In genomic region chr15:96639630-96640029, GRCm38 (mm10) we compare ENCODE assay signal across 11 mouse cellular contexts. TPM values are rescaled to one million over a fixed set of nuclear protein-coding genes. Genes with fewer than 3 reads are reported as not detected.
DNase-seq lines count a peak whose midpoint lies in the region; ATAC-seq and TF ChIP-seq lines count a peak whose summit lies in the region.
"Had no signal": no experiment of that assay in that cellular context is flagged by ENCODE, and none has a peak within 500 bp of the region (broad histone marks: within the 10 kb centered on the region; RNA-seq: fewer than 3 reads in every experiment).

No protein-coding gene starts in this region.

- H3K9ac ChIP-seq in heart, embryonic 12.5 days: peak overlapping the region; percentile 90; the same call in 1 of the 2 replicates
- H3K9ac ChIP-seq in ES-Bruce4 (ENCODE audit: low read depth, poor library complexity, severe bottlenecking): peak overlapping the region; percentile 91
- H3K9ac ChIP-seq in forebrain, postnatal 0 days: peak overlapping the region; percentile 99; the same call in 1 of the 2 replicates
- H3K9ac ChIP-seq in liver, postnatal 0 days (replicated peaks): no peak overlapping the region

- TF ChIP-seq POLR2A in ES-Bruce4 (IDR thresholded peaks at IDR 0.05; ENCODE audit: insufficient read depth, low read length): no peak

- no peak for TF ChIP-seq EP300 in ES-Bruce4 (IDR thresholded peaks at IDR 0.05; ENCODE audit: insufficient read depth, low read depth, low read length)
- TF ChIP-seq EP300 in liver, postnatal 0 days (IDR thresholded peaks at IDR 0.05; ENCODE audit: low read depth): no peak

- H3K9me3 ChIP-seq in heart, embryonic 12.5 days (replicated peaks): no peaks in the 10 kb centered on the region
- H3K9me3 ChIP-seq in ES-Bruce4 (replicated peaks; ENCODE audit: control insufficient read depth, insufficient read depth, low read length, poor library complexity, severe bottlenecking): no peaks in the 10 kb centered on the region
- no peaks in the 10 kb centered on the region for H3K9me3 ChIP-seq in forebrain, postnatal 0 days (ENCODE audit: low read length)
- no peaks in the 10 kb centered on the region for H3K9me3 ChIP-seq in liver, postnatal 0 days (ENCODE audit: low read length)

- intact Hi-C loops in heart, postnatal 10 days (cut with DNase I): loop anchor here (5.0 kb wide), 2 partner anchors 37 to 72 kb away; no protein-coding TSS in a partner anchor

- H3K27ac ChIP-seq in heart, embryonic 12.5 days (ENCODE audit: poor library complexity, severe bottlenecking): no peak overlapping the region
- no peak overlapping the region for H3K27ac ChIP-seq in ES-Bruce4 (ENCODE audit: insufficient read depth, low read length)
- no peak overlapping the region for H3K27ac ChIP-seq in forebrain, postnatal 0 days (ENCODE audit: low read depth, low read length)
- no peak overlapping the region for H3K27ac ChIP-seq in liver, postnatal 0 days (ENCODE audit: low read depth)

- no peak for TF ChIP-seq CTCF in ES-Bruce4 (IDR thresholded peaks at IDR 0.05; ENCODE audit: low read depth, low read length)
- TF ChIP-seq CTCF in forebrain, postnatal 0 days (IDR thresholded peaks at IDR 0.05; ENCODE audit: low read depth): no peak
- TF ChIP-seq CTCF in liver, postnatal 0 days (IDR thresholded peaks at IDR 0.05; ENCODE audit: low read depth): no peak

- no peaks in the 10 kb centered on the region for H3K27me3 ChIP-seq in heart, embryonic 12.5 days (replicated peaks)
- H3K27me3 ChIP-seq in ES-Bruce4 (ENCODE audit: control insufficient read depth, insufficient read depth, low read length, poor library complexity, severe bottlenecking): no peaks in the 10 kb centered on the region
- H3K27me3 ChIP-seq in forebrain, postnatal 0 days (ENCODE audit: insufficient read depth, low read length): no peaks in the 10 kb centered on the region
- H3K27me3 ChIP-seq in liver, postnatal 0 days (ENCODE audit: insufficient read depth, low read length): peaks cover 7% of the 10 kb centered on the region; the same call in 1 of the 2 replicates

- 64% methylated on average over 8 of the region's 8 CpGs for WGBS in heart, embryonic 12.5 days
- WGBS in forebrain, postnatal 0 days: 39% methylated on average over 8 of the region's 8 CpGs
- WGBS in liver, postnatal 0 days (ENCODE audit: insufficient replicate concordance): 82% methylated on average over 8 of the region's 8 CpGs

- no peak for DNase-seq in heart, postnatal 10 days
- no peak for DNase-seq in forebrain, postnatal 0 days
- DNase-seq in liver, postnatal 0 days: no peak
- no peak for DNase-seq in spleen, adult 18-20 months
- DNase-seq in adrenal gland, postnatal 14 days: no peak
- DNase-seq: lung, adult 18-20 months; thymus, adult 18-20 months had no signal

- peaks cover 38% of the 10 kb centered on the region for H3K4me1 ChIP-seq in heart, embryonic 12.5 days (replicated peaks)
- H3K4me1 ChIP-seq in ES-Bruce4 (ENCODE audit: control insufficient read depth, insufficient read depth, low read length): no peaks in the 10 kb centered on the region
- H3K4me1 ChIP-seq in forebrain, postnatal 0 days (ENCODE audit: insufficient read depth): peaks cover 4% of the 10 kb centered on the region; the same call in 1 of the 2 replicates
- peaks cover 19% of the 10 kb centered on the region for H3K4me1 ChIP-seq in liver, postnatal 0 days (ENCODE audit: insufficient read depth)

- no peak for ATAC-seq in heart, embryonic 12.5 days (ENCODE audit: insufficient number of reproducible peaks, low FRiP score)
- ATAC-seq in forebrain, postnatal 0 days: no peak
- no peak for ATAC-seq in liver, postnatal 0 days
- no peak for ATAC-seq in monocyte, adult 5-6 weeks (replicated peaks; ENCODE audit: insufficient number of reproducible peaks, low FRiP score, low TSS enrichment, poor library complexity, severe bottlenecking)

- H3K36me3 ChIP-seq in heart, embryonic 12.5 days: peaks cover 21% of the 10 kb centered on the region
- H3K36me3 ChIP-seq in ES-Bruce4 (ENCODE audit: control insufficient read depth, insufficient read depth, low read length, poor library complexity, severe bottlenecking): no peaks in the 10 kb centered on the region
- H3K36me3 ChIP-seq in forebrain, postnatal 0 days (ENCODE audit: insufficient read depth): peaks cover 9% of the 10 kb centered on the region; the same call in 1 of the 2 replicates
- H3K36me3 ChIP-seq in liver, postnatal 0 days (replicated peaks; ENCODE audit: insufficient read depth, low read length): no peaks in the 10 kb centered on the region

- peak overlapping the region; percentile 69 for H3K4me2 ChIP-seq in heart, embryonic 12.5 days
- peak overlapping the region; percentile 95 for H3K4me2 ChIP-seq in forebrain, postnatal 0 days (ENCODE audit: low read depth)
- H3K4me2 ChIP-seq in liver, postnatal 0 days (ENCODE audit: low read depth, low read length): peak overlapping the region; percentile 99; the same call in 1 of the 2 replicates

- peak overlapping the region; percentile 67 for H3K4me3 ChIP-seq in heart, embryonic 12.5 days
- H3K4me3 ChIP-seq in ES-Bruce4 (ENCODE audit: low read depth, low read length): peak overlapping the region; percentile 55
- H3K4me3 ChIP-seq in forebrain, postnatal 0 days (ENCODE audit: low read depth, low read length): peak overlapping the region; percentile 82
- no peak overlapping the region for H3K4me3 ChIP-seq in liver, postnatal 0 days (ENCODE audit: low read depth, low read length)

RNA-seq across cellular contexts. Expression of gene Slc38a1, which starts 3.1 kb away (rescaled TPM):
- 93.0 and 99.8 TPM in 2 replicates for polyA plus RNA-seq in heart, embryonic 12.5 days (2016; fragmentation: Nextera tagmentation; extraction: Ambion mirVana)
- 10 to 100 TPM; 51.6 to 60.4 TPM for total RNA-seq in heart, postnatal 10 days (2021)
- polyA plus RNA-seq in ES-Bruce4 (2011; ENCODE audit: insufficient read depth, insufficient read length, low read depth, missing spikeins): 88.4 and 90.3 TPM in 2 replicates
- total RNA-seq in forebrain, postnatal 0 days (2014; rRNA removed): 52.7 and 73.3 TPM in 2 replicates
- polyA plus RNA-seq in forebrain, postnatal 0 days (2015; fragmentation: Nextera tagmentation; extraction: Ambion mirVana): 67.0 and 90.2 TPM in 2 replicates
- 8.4 and 11.3 TPM in 2 replicates for polyA plus RNA-seq in liver, postnatal 0 days (2015; fragmentation: Nextera tagmentation; extraction: Ambion mirVana)
- 60.2 to 115 TPM (median 76.1 TPM) in 3 replicates for total RNA-seq in monocyte, adult 5-6 weeks (2017)
- total RNA-seq in adrenal gland, postnatal 14 days (2021): 43.1 and 51.9 TPM in 2 replicates
- total RNA-seq: MEL had no signal

RNA-seq across cellular contexts. Expression of gene Slc38a2, which starts 59.9 kb away (rescaled TPM):
- polyA plus RNA-seq in heart, embryonic 12.5 days (2016; fragmentation: Nextera tagmentation; extraction: Ambion mirVana): 154 and 161 TPM in 2 replicates
- 100 to 1,000 TPM; 312 to 340 TPM for total RNA-seq in heart, postnatal 10 days (2021)
- 158 and 161 TPM in 2 replicates for polyA plus RNA-seq in ES-Bruce4 (2011; ENCODE audit: insufficient read depth, insufficient read length, low read depth, missing spikeins)
- 80.9 and 107 TPM in 2 replicates for total RNA-seq in forebrain, postnatal 0 days (2014; rRNA removed)
- polyA plus RNA-seq in forebrain, postnatal 0 days (2015; fragmentation: Nextera tagmentation; extraction: Ambion mirVana): 69.8 and 78.4 TPM in 2 replicates
- 19.0 and 29.6 TPM in 2 replicates for polyA plus RNA-seq in liver, postnatal 0 days (2015; fragmentation: Nextera tagmentation; extraction: Ambion mirVana)
- total RNA-seq in monocyte, adult 5-6 weeks (2017): 65.4 to 124 TPM (median 68.3 TPM) in 3 replicates
- total RNA-seq in adrenal gland, postnatal 14 days (2021): 145 and 167 TPM in 2 replicates
